Mouse (Mus musculus): ENCODE measurements around the gene Trap1.
"Not testable (repeated sequence)": the region's sequence is repeated elsewhere in the genome, so short reads cannot be mapped to it uniquely, and the experiment has no call there.

Gene Trap1

GRCm38 (mm10) chr16:4077384-4078061, at the start of gene Trap1:
TSS of gene Trap1 (minus strand) at chr16:4077827.
- DNase-seq (ENCODE audit: extremely low read depth, low read depth): peak; percentile 72

GRCm38 (mm10) chr16:4117072-4117471, 39.4 kb upstream of the Trap1 start:
- DNase-seq (ENCODE audit: extremely low read depth, low read depth): peak; percentile 31

DNA sequence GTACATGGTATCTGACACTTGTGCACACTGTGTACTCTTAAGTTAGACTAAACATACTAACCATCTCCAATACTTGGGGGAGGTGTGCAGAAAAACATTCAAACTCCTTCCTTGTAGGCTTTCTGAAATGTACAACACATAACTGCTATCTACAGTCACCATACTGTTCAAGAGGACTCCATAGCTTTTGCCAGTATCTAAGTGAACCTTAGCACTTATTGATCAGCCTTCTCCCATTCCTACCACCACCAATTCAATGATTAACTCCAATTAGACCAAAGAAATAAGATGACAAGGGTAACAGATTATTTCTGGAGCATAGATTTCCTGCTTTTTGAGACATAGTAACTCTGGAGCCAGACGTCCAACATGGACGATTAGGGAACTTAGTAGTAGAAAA, 22.7 kb upstream of the Trap1 start:
- no peak for DNase-seq (ENCODE audit: extremely low read depth, low read depth)

- no peak for DNase-seq (ENCODE audit: extremely low read depth, low read depth)
Measured at GRCm38 (mm10) chr16:4097521-4097920, 19.9 kb upstream of the Trap1 start.

GRCm38 (mm10) chr16:4096898-4097297, 19.3 kb upstream of the Trap1 start:
- DNase-seq (ENCODE audit: extremely low read depth, low read depth): peak; percentile 63

DNA sequence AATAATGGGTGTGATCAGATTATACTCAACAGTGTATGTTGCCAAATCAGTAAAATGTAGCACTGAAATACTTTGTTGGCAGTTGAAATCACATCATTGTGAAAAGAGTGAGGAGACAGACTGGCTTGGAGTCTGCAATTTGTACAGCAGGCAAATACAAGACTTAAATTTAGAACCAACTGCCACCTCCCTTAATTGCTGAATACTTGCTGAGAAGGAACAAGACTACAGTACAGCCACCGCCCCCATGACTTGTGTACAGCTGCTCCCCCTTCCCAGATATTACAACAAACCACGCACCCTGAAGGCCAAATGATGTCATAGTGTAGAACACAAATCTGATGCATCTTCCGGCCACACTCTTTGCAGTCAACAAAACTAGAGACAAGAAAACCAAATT, 18.5 kb upstream of the Trap1 start:
- no peak for DNase-seq (ENCODE audit: extremely low read depth, low read depth)

DNA sequence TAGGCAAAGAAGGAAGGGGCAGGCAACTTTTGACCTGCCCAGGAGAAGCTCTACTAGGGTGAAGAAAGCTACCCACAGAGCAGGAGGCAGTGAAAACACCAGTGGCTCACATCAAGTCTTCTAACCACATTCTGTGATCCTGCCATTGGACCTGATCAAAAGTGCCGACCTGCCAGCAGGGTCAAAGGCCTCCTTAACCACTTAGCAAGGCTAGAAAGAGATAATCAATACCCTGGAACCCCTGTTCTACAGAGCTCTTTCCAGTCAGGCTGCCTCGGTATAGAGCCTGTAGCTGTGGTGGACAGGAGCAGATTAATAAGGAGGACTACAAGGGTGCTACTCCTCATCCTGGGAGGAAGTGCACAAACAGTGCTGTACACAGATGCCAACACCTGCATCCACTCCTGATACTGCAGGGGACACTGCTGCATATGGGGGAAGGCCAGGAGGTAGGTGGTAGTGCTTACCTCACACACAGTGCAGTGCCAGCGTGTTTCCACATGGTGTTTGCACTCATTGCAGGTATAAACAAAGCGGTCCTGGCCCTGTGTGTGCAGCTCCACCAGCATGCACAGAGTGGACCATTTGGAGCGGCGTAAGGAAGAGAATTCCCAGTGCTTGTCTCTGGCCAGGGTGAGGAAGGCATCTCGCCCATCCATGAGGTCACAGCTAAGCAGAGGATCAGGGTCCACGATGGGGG, 9.7 kb upstream of the Trap1 start:
- no peak for DNase-seq (ENCODE audit: extremely low read depth, low read depth)

- no peak for DNase-seq (ENCODE audit: extremely low read depth, low read depth)
Measured at GRCm38 (mm10) chr16:4085851-4086387, 8.3 kb upstream of the Trap1 start.

- DNase-seq (ENCODE audit: extremely low read depth, low read depth): no peak
Measured at GRCm38 (mm10) chr16:4085051-4085450, 7.4 kb upstream of the Trap1 start.

GRCm38 (mm10) chr16:4080419-4080818, 2.8 kb upstream of the Trap1 start:
- not testable (repeated sequence) for DNase-seq (ENCODE audit: extremely low read depth, low read depth)

DNA sequence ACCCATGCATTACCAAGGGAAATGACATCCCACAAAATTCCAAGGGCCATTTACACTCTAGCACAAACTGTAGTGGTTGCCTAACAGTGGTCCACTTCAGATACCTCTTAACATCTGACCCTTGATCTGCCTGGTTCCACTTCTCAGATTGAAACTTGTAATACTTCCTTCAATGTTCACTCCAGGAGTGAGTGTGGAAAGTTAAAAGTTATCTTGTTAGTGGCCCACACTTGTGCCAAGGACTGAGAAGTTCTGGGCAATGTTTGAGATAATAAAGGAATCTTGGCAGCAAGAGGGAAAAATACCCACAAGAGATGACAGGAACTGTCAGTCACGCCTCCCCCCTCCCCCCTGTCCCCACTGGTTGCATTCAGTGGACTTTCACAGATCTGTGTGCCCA, 2.0 kb upstream of the Trap1 start:
- DNase-seq (ENCODE audit: extremely low read depth, low read depth): no peak

GRCm38 (mm10) chr16:4078302-4078701, 675 bp upstream of the Trap1 start:
- DNase-seq (ENCODE audit: extremely low read depth, low read depth): not testable (repeated sequence)

DNA sequence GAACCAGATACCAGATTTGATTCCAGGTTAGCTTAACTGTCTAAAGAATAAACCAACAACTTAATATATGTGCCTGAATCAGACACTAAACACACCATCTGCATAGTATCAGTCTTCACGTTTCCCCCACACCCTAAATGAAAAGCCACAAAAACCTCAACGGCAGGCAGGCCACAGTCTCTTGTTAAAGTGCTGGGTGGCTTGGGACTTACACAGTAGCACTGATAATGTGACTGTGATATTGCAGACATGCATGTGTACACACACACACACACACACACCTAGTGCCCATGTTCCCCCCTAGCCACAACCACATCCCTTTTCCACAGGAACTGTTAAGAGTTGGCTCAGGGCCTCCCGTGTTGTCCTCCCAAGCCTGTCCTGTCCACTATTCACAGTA, 2.8 kb downstream of the Trap1 start:
- peak; percentile 77 for DNase-seq (ENCODE audit: extremely low read depth, low read depth)

DNA sequence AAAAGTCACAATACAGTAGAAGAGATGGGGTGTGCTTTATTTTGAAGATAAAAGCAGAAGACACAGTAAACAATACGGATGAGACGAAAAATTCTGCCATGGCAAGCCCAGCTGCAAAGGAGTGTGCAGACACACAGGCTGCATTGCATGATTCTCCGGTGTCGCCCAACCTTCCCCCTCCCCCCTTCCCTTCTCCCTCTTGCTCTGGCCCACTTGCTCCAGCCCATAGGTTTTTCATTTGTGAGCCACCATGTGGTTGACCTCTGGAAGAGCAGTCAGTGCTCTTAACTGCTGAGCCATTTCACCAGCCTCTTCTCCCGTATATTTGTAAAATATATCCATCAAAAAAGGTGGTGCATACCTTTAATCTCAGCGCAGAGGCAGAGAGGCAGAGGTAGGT, 3.3 kb downstream of the Trap1 start:
- no peak for DNase-seq (ENCODE audit: extremely low read depth, low read depth)

DNA sequence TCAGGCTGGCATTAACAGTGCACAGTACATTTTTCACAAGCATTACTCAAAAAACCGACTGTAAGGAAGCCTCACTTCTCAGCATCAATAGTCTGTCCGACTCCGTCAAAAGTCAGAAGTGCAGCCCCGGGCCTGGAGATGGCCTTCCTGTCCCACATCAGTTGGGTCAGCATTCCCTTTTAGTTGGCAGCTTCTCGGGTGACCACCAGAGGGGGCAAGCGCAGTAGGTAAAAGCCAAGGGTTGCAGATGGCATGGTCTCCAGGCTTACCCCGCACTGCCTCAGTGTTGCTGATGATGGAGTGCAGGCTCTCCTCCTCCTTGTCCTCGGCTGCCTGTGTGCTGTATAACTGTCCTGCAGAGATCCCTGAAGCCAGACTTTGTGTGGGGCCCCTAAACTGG, 9.0 kb downstream of the Trap1 start:
- no peak for DNase-seq (ENCODE audit: extremely low read depth, low read depth)

DNA sequence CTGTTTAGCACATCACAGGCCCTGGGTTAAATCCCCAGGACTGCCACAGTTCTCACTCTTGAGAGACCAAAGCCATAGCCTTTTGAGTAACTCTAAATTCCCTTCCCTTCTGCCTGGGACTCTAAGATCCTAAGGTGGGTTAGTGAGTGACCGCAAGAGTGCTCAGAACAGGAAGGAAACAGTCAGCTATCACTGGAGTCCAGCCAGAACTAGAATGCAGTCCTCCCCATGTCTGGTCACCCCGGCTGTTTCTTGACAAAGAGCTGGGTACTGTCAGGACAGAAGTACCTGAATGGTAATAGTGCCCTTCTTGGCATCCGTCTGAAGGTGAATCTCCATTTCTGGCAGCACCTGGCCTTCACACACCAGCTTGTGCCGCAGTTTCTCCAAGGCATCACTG, 12.7 kb downstream of the Trap1 start:
- no peak for DNase-seq (ENCODE audit: extremely low read depth, low read depth)

DNA sequence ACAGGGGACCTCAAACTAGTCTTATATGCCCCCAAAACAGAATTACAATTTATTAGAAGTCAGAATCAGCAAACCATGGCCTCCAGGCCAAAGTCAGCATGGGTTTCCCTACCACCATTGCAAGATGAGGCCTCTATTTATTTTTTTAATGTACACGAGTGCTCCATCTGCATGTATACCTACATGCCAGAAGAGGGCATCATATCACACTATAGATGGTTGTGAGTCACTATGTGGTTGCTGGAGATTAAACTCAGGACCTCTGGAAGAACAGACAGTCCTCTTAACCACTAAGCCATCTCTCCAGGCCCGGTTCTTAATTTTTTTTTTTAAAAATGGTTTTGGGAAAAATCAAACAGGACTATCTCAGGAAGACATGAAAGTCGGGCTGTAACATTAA, 23.8 kb downstream of the Trap1 start:
- DNase-seq (ENCODE audit: extremely low read depth, low read depth): no peak

- DNase-seq (ENCODE audit: extremely low read depth, low read depth): no peak
Measured at GRCm38 (mm10) chr16:4052601-4053000, 25.0 kb downstream of the Trap1 start.

- DNase-seq (ENCODE audit: extremely low read depth, low read depth): no peak
Measured at GRCm38 (mm10) chr16:4045524-4045923, 32.1 kb downstream of the Trap1 start.

DNA sequence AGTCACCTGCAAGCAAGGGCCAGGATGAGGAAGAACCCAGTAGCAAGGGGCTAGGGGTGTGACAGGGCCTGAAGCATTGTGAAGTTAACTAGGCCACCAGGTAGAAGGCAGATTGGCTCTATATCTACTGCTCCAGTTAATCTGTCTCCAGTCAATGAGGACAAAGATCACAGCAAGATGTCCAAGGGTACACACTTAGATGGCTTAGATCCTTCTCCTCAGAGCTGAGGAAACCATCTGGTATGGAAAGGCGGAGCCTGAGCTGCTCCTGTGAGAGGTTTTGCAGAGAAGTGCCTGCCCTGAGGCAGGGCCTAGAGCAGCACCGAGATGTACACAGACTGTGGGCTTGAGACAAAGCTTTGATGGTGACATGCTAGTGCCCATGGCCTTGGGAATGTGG, 33.5 kb downstream of the Trap1 start:
- DNase-seq (ENCODE audit: extremely low read depth, low read depth): no peak

GRCm38 (mm10) chr16:4041646-4042045, 36.0 kb downstream of the Trap1 start:
- DNase-seq (ENCODE audit: extremely low read depth, low read depth): no peak

DNA sequence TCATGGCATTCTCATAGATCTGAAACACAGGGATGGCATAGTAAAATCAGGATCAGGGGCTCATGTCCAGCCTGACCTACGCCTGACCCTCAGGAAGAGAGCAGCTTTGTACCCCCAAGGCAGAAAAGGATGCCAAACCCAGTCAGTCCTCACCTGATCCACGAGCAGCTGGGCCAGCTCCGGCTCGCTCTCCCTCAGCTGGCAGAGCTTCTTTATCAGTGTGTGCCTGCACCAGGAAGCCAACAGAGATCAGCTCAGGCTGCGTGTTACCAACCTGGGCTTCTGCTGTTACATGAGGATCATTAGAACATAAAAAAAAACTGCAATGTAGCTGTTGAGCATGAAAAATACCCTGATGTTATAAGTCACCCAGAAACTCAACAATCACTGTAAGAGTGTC, 37.4 kb downstream of the Trap1 start:
- no peak for DNase-seq (ENCODE audit: extremely low read depth, low read depth)

DNA sequence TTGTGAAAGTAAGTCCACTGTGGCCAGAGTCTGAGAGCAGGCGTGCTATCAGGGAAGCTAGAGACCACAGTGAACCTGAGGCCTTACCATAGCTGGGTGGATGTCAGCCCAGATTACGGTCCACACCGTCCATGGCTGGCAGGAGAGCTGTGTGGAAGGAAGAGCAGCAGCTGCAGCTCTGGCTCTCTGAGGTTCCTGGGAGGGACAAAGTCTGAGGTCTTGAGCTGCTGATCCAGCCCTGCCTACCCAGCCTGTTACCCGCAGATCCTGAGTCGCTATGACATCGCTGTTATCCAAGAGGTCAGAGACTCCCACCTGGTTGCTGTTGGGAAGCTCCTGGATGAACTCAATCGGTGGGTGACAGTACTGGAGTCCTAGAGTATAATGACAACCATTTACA, 39.9 kb downstream of the Trap1 start:
- DNase-seq (ENCODE audit: extremely low read depth, low read depth): no peak

Data from MEL-GATA-1-ER (cell line).